Mouse (Mus musculus) heart, embryonic 14.5 days (tissue): Measurements from ENCODE around the gene Klhl1. TPM values are rescaled to one million over a fixed set of nuclear protein-coding genes. Genes with fewer than 3 reads are reported as not detected.

Experiments
- ATAC-seq: fragments of 200-750 bp; cut with Nextera tagmentation; 2 replicates; pipeline ENCODE4 v1.8.0; 2017; ENCODE audit warnings: low read depth, moderate TSS enrichment; ENCODE audit not compliant: insufficient number of reproducible peaks, insufficient read depth, low FRiP score
- H3K27ac ChIP-seq, 2 experiments: fragments of 200-500 bp in 1 of 2; fragments of 300-500 bp in 1 of 2; sonication (generic) in 1 of 2; replicated peaks in 1 of 2; 2 replicates each; pipeline ENCODE4 v1.5.1; 2012 to 2014; ENCODE audit warnings: low read depth in 2 of 2, low read length in 2 of 2, control low read depth in 1 of 2, mild to moderate bottlenecking in 1 of 2, mixed read lengths in 1 of 2; ENCODE audit not compliant: control insufficient read depth in 1 of 2, insufficient read depth in 1 of 2
- H3K27me3 ChIP-seq: fragments of 300-500 bp; sonication (generic); 2 replicates; pipeline ENCODE4 v1.6.1; 2014; ENCODE audit warnings: mild to moderate bottlenecking, low read length, control low read depth; ENCODE audit not compliant: control insufficient read depth, insufficient read depth
- H3K36me3 ChIP-seq: fragments of 300-500 bp; sonication (generic); 2 replicates; pipeline ENCODE4 v1.6.1; 2014; ENCODE audit warnings: mild to moderate bottlenecking, control low read depth, low read length, mixed read lengths; ENCODE audit not compliant: control insufficient read depth, insufficient read depth
- H3K4me1 ChIP-seq, 2 experiments: fragments of 200-500 bp in 1 of 2; fragments of 300-500 bp in 1 of 2; sonication (generic) in 1 of 2; 2 replicates each; pipeline ENCODE4 v1.6.1; 2012 to 2014; ENCODE audit warnings: low read length in 2 of 2, control low read depth in 1 of 2, mixed read lengths in 1 of 2; ENCODE audit not compliant: control insufficient read depth in 2 of 2, insufficient read depth in 2 of 2
- H3K4me2 ChIP-seq: fragments of 300-500 bp; sonication (generic); 2 replicates; pipeline ENCODE4 v1.6.1; 2014; ENCODE audit warnings: mild to moderate bottlenecking, low read length
- H3K4me3 ChIP-seq, 2 experiments: fragments of 200-500 bp in 1 of 2; fragments of 300-500 bp in 1 of 2; sonication (generic) in 1 of 2; 2 replicates each; pipeline ENCODE4 v1.5.1; 2012 to 2014; ENCODE audit warnings: low read length in 2 of 2, mild to moderate bottlenecking in 2 of 2, control low read depth in 1 of 2, low read depth in 1 of 2, moderate library complexity in 1 of 2; ENCODE audit not compliant: control insufficient read depth in 1 of 2, insufficient read depth in 1 of 2
- H3K9ac ChIP-seq: fragments of 300-500 bp; sonication (generic); 2 replicates; pipeline ENCODE4 v1.6.1; 2014; ENCODE audit warnings: mild to moderate bottlenecking, low read length
- H3K9me3 ChIP-seq: fragments of 300-500 bp; sonication (generic); 2 replicates; pipeline ENCODE4 v1.6.1; 2016; ENCODE audit warnings: low read length, control low read depth; ENCODE audit not compliant: control insufficient read depth
- WGBS: fragments of 180-500 bp; shearing (Covaris S2); extraction: QIAGEN DNeasy Blood & Tissue Kit; methylation state at CpG from one replicate; pipeline ENCODE4 v1.1.7; 2014; 5-methylcytosine and 5-hydroxymethylcytosine counted together
- polyA plus RNA-seq: library from polyadenylated mRNA; unstranded; fragments of >200 nt; fragmentation: Nextera tagmentation; extraction: Ambion mirVana; gene quantifications from 2 replicates; pipeline ENCODE4 v1.2.1, GENCODE M21; 2014

The Klhl1 gene
- polyA plus RNA-seq: not detected in 2 replicates

DNA sequence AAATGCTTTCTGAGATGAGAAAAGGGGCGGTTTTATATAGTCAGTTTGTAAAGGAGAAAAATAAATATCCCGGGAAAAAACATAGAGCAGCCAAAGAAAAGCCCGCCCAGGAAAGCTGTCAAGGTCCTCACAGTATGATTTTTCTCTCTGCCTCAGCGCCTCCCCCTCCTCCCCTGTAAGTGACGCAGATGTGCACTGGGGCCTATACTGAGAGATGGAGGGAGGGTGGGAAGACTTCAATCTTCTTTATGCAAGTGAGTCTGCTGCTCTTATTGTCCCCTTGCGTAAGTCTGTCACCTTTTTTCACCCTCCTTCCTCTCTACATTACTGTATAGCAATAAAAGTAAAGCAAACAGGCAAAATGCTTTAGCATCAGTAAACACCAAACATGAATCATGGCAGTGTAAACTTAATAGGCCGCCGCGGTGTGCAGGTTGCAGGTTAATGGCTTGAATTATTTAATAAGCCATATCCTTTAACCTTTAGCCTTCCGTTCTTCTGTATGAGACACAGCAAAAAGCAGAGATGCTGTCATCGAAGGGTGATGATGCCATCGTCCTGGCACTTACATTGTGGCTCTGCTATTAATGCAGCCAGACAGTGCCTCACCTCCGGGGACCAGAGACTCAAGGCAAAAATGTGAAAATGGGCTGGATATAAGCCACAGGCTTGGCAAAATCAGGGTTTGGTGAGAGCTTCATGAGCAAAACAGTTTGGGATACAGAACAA, at the start of gene Klhl1:
Gene Klhl1 (minus strand): TSS at position 149 of the 729 bp plus-strand sequence.
- Histone ChIP-seq H3K27ac (no peak within 1 kb of the TSS), H3K9ac (peak within 1 kb of the TSS; percentile 44), H3K4me2 (peak within 1 kb of the TSS; percentile 96), H3K4me3 (peak within 1 kb of the TSS; percentile 42 to 47), H3K27me3 (peaks cover 13% of the 10 kb centered on the region), H3K9me3 (no peaks in the 10 kb centered on the region), H3K36me3 (no peaks in the 10 kb centered on the region), H3K4me1 (peaks cover 0 to 5% of the 10 kb centered on the region in 2 experiments; a peak in 2 of 4 replicates)
- 48% methylated on average over 13 of the region's 13 CpGs for WGBS
- no peak for ATAC-seq

DNA sequence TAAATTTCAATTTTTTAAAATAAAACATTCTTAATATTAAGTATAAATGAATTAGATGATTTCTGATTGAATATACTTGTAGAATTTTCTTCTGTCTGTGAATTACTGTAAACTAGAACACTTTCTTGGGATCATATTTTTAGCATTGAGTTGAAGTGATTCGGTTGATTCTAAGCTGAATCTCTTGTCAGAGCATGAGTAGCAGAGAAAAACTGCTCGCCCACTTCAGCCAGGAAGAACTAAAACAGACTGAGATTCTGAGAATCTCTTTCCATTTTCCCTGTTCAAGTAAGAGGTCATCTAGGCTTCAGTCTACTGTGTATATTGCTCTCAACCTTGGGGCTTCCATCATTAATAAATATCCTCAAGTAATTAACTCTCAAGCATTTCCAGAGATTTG, 34.8 kb upstream of the Klhl1 start:
- Histone ChIP-seq H3K9ac (no peak overlapping the region), H3K4me3 (no peak overlapping the region), H3K9me3 (no peaks in the 10 kb centered on the region), H3K4me1 (no peaks in the 10 kb centered on the region), H3K4me2 (no peak overlapping the region), H3K27ac (no peak overlapping the region), H3K27me3 (no peaks in the 10 kb centered on the region), H3K36me3 (no peaks in the 10 kb centered on the region)
- no peak for ATAC-seq
- 71% methylated on average over 2 of the region's 2 CpGs for WGBS

DNA sequence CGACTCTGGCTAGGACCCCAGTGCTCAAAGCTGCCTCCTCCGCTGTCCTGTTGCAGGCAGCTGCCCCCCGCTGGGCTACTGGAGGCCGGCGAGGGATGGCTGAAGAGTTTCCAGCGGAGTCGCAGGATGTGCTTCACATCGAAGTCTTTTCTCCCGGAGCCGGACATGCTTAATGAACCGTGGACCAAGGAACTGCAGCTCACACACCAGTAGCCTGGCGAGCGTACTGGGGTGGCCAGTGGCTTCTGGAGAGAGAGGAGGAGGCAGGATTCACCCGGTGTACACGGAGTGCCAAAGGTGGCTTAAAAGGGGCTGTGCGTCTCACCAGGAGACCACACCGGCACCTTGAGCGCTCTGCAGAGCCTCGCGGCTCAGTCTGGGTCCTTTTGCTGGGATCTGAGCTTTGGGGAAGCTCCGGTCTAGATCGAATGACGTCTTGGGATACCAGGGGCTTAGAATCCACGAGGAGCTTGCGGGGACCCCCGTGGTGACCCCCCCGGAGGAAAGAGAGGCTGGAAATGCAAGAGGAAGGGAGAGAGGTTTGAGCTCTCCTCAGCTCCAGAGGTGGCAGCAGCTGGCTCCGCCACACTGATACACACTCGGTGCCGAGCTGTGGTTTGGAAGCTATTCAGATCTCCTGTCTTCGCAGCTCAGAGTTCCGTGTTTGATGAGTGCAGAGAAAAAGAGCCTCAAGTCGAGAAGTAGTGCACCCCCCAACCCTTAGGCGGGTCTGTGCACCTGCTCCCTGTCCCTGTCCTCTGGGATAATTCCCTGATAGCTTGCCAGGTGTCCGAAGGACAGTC, 550 bp downstream of the Klhl1 start:
- ATAC-seq: no peak
- no peak overlapping the region for H3K27ac ChIP-seq
- 2% methylated on average over 35 of the region's 35 CpGs for WGBS

DNA sequence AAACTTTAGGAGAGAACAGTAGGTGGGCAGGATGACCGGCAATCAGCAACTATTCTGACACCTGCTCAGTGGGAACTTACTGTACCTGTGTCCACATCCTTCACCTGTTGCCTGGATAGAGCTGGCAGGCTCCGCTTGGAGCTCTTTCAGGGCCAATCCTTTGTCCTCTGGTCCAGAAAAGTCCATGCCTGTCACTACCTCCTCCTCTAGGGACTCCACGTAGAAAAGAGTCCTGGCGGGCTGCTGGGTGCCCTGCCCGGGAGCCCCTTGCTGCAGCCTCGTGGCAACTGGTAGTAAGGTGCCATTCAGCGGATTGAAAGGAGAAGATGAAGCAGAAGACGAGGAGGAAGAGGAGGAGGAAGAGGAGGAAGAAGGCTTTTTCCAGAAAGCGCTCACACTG, 1.2 kb downstream of the Klhl1 start:
- Histone ChIP-seq H3K9me3 (no peaks in the 10 kb centered on the region), H3K4me2 (peak overlapping the region; percentile 96), H3K27me3 (peaks cover 13% of the 10 kb centered on the region), H3K4me3 (peak overlapping the region; percentile 42 to 47), H3K4me1 (peaks cover 0 to 5% of the 10 kb centered on the region in 2 experiments; a peak in 2 of 4 replicates), H3K36me3 (no peaks in the 10 kb centered on the region), H3K9ac (no peak overlapping the region), H3K27ac (no peak overlapping the region)
- WGBS: 9% methylated on average over 9 of the region's 9 CpGs
- no peak for ATAC-seq

More for the DNA sequence above, 550 bp downstream of the Klhl1 start:
- Histone ChIP-seq H3K4me3 (peak overlapping the region; percentile 42 to 47), H3K9me3 (no peaks in the 10 kb centered on the region), H3K9ac (peak overlapping the region; percentile 44), H3K4me1 (peaks cover 0 to 5% of the 10 kb centered on the region in 2 experiments; a peak in 2 of 4 replicates), H3K27me3 (peaks cover 13% of the 10 kb centered on the region), H3K36me3 (no peaks in the 10 kb centered on the region), H3K4me2 (peak overlapping the region; percentile 96)

DNA sequence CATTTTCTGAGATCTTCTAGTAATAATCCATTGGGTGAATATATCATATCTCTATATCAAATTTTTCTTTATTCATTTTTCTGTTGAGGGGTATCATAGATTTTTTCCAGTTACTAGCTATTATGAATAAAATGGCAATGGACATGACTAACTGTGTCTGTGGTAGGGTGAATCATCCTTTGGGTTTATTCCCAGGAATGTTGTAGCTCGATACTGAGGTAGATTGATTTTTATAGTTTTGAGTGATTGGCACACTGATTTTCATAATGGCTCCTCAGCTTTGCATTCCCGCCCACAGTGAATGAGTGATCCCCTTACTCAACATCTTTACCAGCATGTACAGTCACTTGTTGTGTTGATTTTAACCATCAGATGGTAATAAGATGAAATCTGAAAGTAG, 19.0 kb downstream of the Klhl1 start:
- ATAC-seq: no peak
- Histone ChIP-seq H3K4me3 (no peak overlapping the region), H3K4me2 (no peak overlapping the region), H3K9ac (no peak overlapping the region), H3K27me3 (no peaks in the 10 kb centered on the region), H3K4me1 (no peaks in the 10 kb centered on the region), H3K9me3 (no peaks in the 10 kb centered on the region), H3K36me3 (no peaks in the 10 kb centered on the region), H3K27ac (no peak overlapping the region)
- 76% methylated on average over 2 of the region's 2 CpGs for WGBS

DNA sequence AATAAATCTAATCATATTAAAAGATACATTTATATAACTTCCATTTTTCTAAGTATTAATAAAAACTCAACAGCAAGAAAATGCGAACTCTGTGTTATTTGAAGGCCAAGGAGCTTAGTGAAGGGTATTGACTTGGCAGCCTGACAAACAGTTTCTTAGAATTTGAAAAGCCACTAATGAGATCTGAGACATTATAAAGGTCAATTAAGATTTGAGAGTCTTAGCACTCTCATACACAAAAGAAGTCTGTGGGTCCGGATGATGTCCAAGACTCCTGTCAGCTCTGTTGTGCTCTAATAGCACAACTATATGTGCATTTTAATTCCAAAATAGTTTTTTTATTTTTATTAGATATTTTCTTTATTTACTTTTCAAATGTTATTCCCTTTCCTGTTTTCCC, 47.1 kb downstream of the Klhl1 start:
- no peaks in the 10 kb centered on the region for H3K9me3 ChIP-seq
- H3K27me3 ChIP-seq: no peaks in the 10 kb centered on the region
- WGBS: 87% methylated on average over 2 of the region's 2 CpGs
- H3K36me3 ChIP-seq: no peaks in the 10 kb centered on the region
- ATAC-seq: no peak
- H3K4me1 ChIP-seq: no peaks in the 10 kb centered on the region
- no peak overlapping the region for H3K4me2 ChIP-seq
- no peak overlapping the region for H3K4me3 ChIP-seq
- H3K9ac ChIP-seq: no peak overlapping the region
- no peak overlapping the region for H3K27ac ChIP-seq

DNA sequence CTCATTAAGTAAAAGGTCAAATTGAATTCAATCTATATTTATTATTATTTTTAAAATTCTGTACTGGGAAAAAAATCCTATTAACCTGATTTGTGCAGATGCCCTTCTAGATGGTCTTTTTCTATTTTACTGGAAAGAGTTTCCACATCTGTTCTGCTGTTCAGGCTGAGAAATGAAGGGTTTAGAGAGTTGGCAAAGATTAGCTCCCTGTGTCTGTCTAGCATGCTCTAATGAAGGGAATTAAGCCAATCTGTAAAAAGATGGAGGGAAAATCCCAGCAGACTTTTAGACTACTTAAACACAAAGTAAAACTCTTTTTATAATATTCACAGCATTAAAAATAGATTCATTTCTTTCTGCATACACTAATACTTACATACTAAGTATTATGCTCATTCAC, 47.6 kb downstream of the Klhl1 start:
- no peak overlapping the region for H3K4me2 ChIP-seq
- no peak overlapping the region for H3K27ac ChIP-seq
- H3K4me3 ChIP-seq: no peak overlapping the region
- H3K9ac ChIP-seq: no peak overlapping the region
- no peaks in the 10 kb centered on the region for H3K27me3 ChIP-seq
- no peaks in the 10 kb centered on the region for H3K4me1 ChIP-seq
- H3K9me3 ChIP-seq: no peaks in the 10 kb centered on the region
- ATAC-seq: no peak
- H3K36me3 ChIP-seq: no peaks in the 10 kb centered on the region
